Mouse (Mus musculus) liver, embryonic 12.5 days (tissue): ENCODE data around the gene Suclg2. TPM values are rescaled to one million over a fixed set of nuclear protein-coding genes. Genes with fewer than 3 reads are reported as not detected.

Experiments used
- ATAC-seq: fragments of 200-750 bp; cut with Nextera tagmentation; 2 replicates; pipeline ENCODE4 v1.8.0; 2017; ENCODE audit warnings: moderate number of reproducible peaks, mild to moderate bottlenecking, moderate library complexity
- H3K27ac ChIP-seq: fragments of 300-500 bp; sonication (generic); 2 replicates; pipeline ENCODE4 v1.5.1; 2016; ENCODE audit warnings: mild to moderate bottlenecking
- H3K27me3 ChIP-seq: fragments of 300-500 bp; sonication (generic); replicated peaks from 2 replicates; pipeline ENCODE4 v1.6.1; 2016; ENCODE audit warnings: mild to moderate bottlenecking, moderate library complexity
- H3K36me3 ChIP-seq: fragments of 300-500 bp; sonication (generic); 2 replicates; pipeline ENCODE4 v1.6.1; 2016; ENCODE audit warnings: mild to moderate bottlenecking, moderate library complexity
- H3K4me1 ChIP-seq: fragments of 300-500 bp; sonication (generic); 2 replicates; pipeline ENCODE4 v1.6.1; 2016
- H3K4me2 ChIP-seq: fragments of 300-500 bp; sonication (generic); 2 replicates; pipeline ENCODE4 v1.6.1; 2016; ENCODE audit warnings: mild to moderate bottlenecking, moderate library complexity
- H3K4me3 ChIP-seq: fragments of 300-500 bp; sonication (generic); 2 replicates; pipeline ENCODE4 v1.5.1; 2016; ENCODE audit warnings: mild to moderate bottlenecking, moderate library complexity
- H3K9ac ChIP-seq: fragments of 300-500 bp; sonication (generic); 2 replicates; pipeline ENCODE4 v1.6.1; 2016; ENCODE audit warnings: mild to moderate bottlenecking, moderate library complexity
- H3K9me3 ChIP-seq: fragments of 300-500 bp; sonication (generic); replicated peaks from 2 replicates; pipeline ENCODE4 v1.6.1; 2016; ENCODE audit warnings: mild to moderate bottlenecking, moderate library complexity
- WGBS: fragments of 180-500 bp; shearing (Covaris S2); methylation state at CpG from one replicate; pipeline ENCODE4 v1.1.7; 2016; ENCODE audit not compliant: insufficient replicate concordance; 5-methylcytosine and 5-hydroxymethylcytosine counted together
- polyA plus RNA-seq: library from polyadenylated mRNA; unstranded; fragments of >200 nt; fragmentation: Nextera tagmentation; extraction: Ambion mirVana; gene quantifications from 2 replicates; pipeline ENCODE4 v1.2.1, GENCODE M21; 2016

Gene Suclg2
- polyA plus RNA-seq, 1 experiment from 2014 or later, result 47.7 TPM

DNA sequence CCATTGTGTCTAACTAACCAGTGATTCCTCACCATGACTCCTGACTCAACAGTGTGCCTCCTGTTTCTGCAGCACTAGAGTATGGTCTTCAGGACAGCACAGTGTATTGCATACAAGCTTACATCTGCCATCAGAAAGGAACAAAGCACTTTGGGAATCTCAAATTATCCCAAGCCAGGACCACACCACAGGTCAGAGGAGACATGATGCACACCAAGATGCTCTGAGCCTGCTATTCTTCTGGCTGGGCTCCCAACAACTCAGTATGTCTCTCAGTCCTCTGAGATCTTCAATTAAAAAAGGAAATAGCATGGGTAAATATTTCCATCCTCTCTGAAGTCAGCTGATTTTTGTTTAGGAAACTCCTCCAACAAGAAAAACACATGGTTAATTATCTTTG, 172.9 kb downstream of the Suclg2 start:
- H3K4me1 ChIP-seq, result no peaks in the 10 kb centered on the region
- no peak for ATAC-seq
- no peak overlapping the region for H3K4me2 ChIP-seq
- peaks cover 10% of the 10 kb centered on the region; the same call in 1 of the 2 replicates for H3K36me3 ChIP-seq
- H3K4me3 ChIP-seq, result no peak overlapping the region
- H3K27me3 ChIP-seq, result no peaks in the 10 kb centered on the region
- H3K9ac ChIP-seq, result no peak overlapping the region
- no peaks in the 10 kb centered on the region for H3K9me3 ChIP-seq
- H3K27ac ChIP-seq, result no peak overlapping the region

DNA sequence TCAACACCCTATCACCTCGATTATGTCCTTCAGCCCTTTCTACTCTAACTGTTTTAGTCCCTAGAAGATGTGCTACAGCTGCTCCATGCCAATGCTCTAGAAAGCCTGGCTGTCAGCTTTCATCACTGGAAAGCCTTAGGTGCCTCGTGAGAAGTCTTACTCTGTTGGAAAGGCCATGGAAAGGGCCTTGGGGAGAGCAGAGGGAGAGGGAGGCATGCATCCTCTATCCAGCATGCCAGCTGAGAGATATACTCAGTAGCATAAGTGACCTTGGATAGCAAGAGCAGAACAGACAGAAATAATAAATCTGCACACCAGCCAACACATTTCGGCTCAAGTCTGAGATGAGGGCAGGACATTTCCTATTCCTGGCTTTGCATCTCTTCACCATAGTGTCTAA, 173.3 kb downstream of the Suclg2 start:
- H3K4me2 ChIP-seq, result no peak overlapping the region
- ATAC-seq, result no peak
- no peak overlapping the region for H3K4me3 ChIP-seq
- no peak overlapping the region for H3K27ac ChIP-seq
- no peaks in the 10 kb centered on the region for H3K9me3 ChIP-seq
- 76% methylated on average over 3 of the region's 3 CpGs for WGBS
- no peak overlapping the region for H3K9ac ChIP-seq
- peaks cover 10% of the 10 kb centered on the region; the same call in 1 of the 2 replicates for H3K36me3 ChIP-seq
- no peaks in the 10 kb centered on the region for H3K27me3 ChIP-seq
- H3K4me1 ChIP-seq, result no peaks in the 10 kb centered on the region

GRCm38 (mm10) chr6:95535191-95535590, 183.4 kb downstream of the Suclg2 start:
- 73% methylated on average over 3 of the region's 3 CpGs for WGBS
- Histone ChIP-seq H3K27ac (no peak overlapping the region), H3K4me2 (no peak overlapping the region), H3K27me3 (no peaks in the 10 kb centered on the region), H3K9ac (no peak overlapping the region), H3K4me3 (no peak overlapping the region), H3K36me3 (no peaks in the 10 kb centered on the region; the same call in 1 of the 2 replicates), H3K4me1 (no peaks in the 10 kb centered on the region), H3K9me3 (no peaks in the 10 kb centered on the region)
- no peak for ATAC-seq

DNA sequence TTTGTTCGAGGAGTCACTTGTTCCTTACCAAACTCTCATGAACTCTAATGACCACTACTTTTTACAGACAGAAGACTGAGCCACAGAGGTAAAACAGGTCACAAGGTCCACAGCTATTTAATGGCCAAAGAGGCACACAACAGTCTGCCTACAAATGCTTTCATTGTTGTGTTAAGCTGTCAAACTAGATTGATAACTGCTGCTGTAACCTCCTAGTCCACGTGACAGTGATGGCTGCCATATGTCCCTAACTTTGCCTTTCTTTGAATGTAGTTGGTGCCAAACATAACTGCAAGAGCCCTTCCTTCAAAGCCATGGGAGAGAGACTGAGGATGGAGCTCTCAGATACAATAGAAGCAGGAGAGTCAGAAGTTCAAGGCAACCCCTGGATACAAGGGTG, 198.8 kb downstream of the Suclg2 start:
- H3K27ac ChIP-seq, result no peak overlapping the region
- no peak overlapping the region for H3K9ac ChIP-seq
- no peak overlapping the region for H3K4me2 ChIP-seq
- H3K4me3 ChIP-seq, result no peak overlapping the region
- H3K36me3 ChIP-seq, result peaks cover 8% of the 10 kb centered on the region
- no peak for ATAC-seq
- H3K27me3 ChIP-seq, result no peaks in the 10 kb centered on the region
- H3K9me3 ChIP-seq, result no peaks in the 10 kb centered on the region
- WGBS, result 40% methylated on average over 2 of the region's 2 CpGs
- H3K4me1 ChIP-seq, result no peaks in the 10 kb centered on the region

DNA sequence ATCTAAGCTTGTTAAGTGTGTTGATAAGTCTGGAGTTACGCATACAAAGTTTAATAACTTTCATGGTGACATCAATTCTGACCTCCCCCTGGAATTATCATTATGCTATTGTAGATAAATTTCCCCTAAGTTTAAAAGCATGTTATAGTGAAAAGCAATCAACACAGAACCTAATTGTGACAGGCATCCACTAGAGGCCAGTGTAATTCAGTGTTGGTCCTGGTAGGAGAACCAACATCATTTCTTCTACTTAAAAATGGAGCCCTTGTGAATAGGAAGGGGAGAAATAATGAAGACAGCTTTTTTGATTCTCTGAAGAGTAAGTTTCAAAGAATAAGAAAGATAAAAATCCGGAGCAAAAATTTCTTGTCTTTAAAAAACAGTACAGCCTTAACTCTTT, 200.2 kb downstream of the Suclg2 start:
- Histone ChIP-seq H3K27ac (no peak overlapping the region), H3K9me3 (no peaks in the 10 kb centered on the region), H3K4me2 (no peak overlapping the region), H3K4me3 (no peak overlapping the region), H3K4me1 (no peaks in the 10 kb centered on the region), H3K27me3 (no peaks in the 10 kb centered on the region), H3K36me3 (peaks cover 8% of the 10 kb centered on the region), H3K9ac (no peak overlapping the region)
- ATAC-seq, result no peak
- WGBS, result 70% methylated on average over 2 of the region's 2 CpGs

DNA sequence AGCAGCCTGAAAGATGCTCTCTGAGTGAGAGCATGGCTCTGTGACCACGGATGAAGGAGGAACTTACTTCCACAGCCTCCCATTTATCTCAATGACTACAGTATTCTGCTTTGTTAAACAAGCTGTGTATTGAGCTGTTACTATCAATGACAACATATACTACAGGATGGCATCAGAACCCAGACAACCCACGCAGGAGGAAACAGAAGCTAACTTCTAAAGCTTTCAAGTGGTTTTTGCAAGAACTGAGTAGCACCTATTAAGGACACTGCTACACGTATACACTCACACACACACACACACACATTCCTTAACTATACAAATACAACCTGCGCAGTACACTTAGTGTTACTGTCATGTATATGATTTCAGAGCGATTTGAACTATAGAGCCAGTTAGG, 202.9 kb downstream of the Suclg2 start:
- Histone ChIP-seq H3K36me3 (peaks cover 4% of the 10 kb centered on the region; the same call in 1 of the 2 replicates), H3K4me2 (no peak overlapping the region), H3K9me3 (no peaks in the 10 kb centered on the region), H3K4me3 (no peak overlapping the region), H3K4me1 (no peaks in the 10 kb centered on the region), H3K27ac (no peak overlapping the region), H3K27me3 (no peaks in the 10 kb centered on the region), H3K9ac (no peak overlapping the region)
- no peak for ATAC-seq
- 65% methylated on average over 5 of the region's 5 CpGs for WGBS

DNA sequence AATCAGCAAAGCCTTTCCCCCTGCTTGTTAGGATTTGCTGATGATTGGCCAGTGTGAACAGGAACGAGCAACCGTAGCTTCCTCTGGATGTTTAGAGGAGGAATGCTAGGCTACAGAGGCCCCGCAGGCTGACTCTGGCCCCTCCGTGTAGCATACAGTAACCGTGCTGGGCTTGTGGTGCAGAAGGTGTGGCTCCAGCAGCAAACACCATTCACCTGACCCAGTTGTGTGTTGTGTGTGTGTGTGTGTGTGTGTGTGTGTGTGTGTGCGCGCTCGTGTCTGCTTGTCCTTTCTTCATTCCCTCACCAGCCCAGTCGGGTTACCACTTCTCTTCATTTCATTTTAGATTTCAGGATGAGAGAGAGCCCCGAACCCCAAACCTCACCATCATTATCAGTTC, 203.9 kb downstream of the Suclg2 start:
- Histone ChIP-seq H3K4me2 (no peak overlapping the region), H3K4me3 (no peak overlapping the region), H3K9me3 (no peaks in the 10 kb centered on the region), H3K36me3 (0 out of 2 replicates have a peak, but pooled peaks cover 3% of the 10 kb centered on the region), H3K27me3 (no peaks in the 10 kb centered on the region), H3K27ac (no peak overlapping the region), H3K4me1 (no peaks in the 10 kb centered on the region), H3K9ac (no peak overlapping the region)
- no peak for ATAC-seq
- WGBS, result 84% methylated on average over 10 of the region's 10 CpGs

DNA sequence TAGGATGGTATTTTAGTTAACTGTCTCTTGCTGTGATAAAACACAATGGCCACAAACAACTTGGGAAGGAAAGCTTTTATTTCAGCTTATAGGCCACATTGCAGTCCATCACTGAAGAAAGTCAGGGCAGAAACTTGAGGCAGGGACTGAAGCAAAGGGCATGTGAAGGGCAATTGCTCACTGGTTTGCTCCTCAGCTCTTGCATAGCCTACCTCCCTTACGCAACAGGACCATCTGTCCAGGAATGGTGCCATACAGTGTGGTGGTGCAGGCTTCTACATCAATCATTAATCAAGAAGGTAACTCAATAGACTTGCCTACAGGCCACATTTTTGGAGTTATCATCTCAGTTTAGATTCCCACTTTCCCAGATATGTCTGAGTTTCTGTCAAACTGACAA, 206.9 kb downstream of the Suclg2 start:
- ATAC-seq, result no peak

DNA sequence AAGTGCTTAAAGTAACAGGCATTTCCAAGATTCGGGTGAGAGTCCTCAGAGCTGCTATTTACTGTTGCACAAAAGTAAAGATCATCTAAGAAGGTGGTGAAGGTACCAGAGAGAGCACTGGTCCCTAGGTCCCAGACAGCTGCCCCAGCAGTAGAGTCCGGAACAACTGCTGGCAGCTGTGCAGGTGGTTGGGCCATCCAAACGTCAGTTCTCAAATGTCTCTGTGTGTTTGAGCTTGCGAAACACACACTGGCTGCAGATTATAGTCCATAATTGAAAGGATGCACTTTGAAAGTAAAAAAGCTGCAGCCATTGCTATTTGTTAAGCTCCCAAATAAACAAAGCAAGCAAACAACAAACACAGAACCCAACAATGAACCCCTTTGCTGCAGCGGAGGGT, 217.8 kb downstream of the Suclg2 start:
- Histone ChIP-seq H3K4me1 (no peaks in the 10 kb centered on the region), H3K27ac (no peak overlapping the region), H3K27me3 (no peaks in the 10 kb centered on the region), H3K4me3 (no peak overlapping the region), H3K36me3 (no peaks in the 10 kb centered on the region), H3K9ac (no peak overlapping the region), H3K9me3 (no peaks in the 10 kb centered on the region), H3K4me2 (no peak overlapping the region)
- WGBS, result 73% methylated on average over 5 of the region's 5 CpGs
- ATAC-seq, result no peak

More for the DNA sequence above, 206.9 kb downstream of the Suclg2 start:
- H3K36me3 ChIP-seq, result 0 out of 2 replicates have a peak, but pooled peaks cover 3% of the 10 kb centered on the region
- WGBS, result 82% methylated on average over 1 of the region's 1 CpGs
- no peak overlapping the region for H3K4me3 ChIP-seq
- H3K27me3 ChIP-seq, result no peaks in the 10 kb centered on the region
- no peak overlapping the region for H3K27ac ChIP-seq
- H3K4me1 ChIP-seq, result no peaks in the 10 kb centered on the region
- no peak overlapping the region for H3K4me2 ChIP-seq
- no peak overlapping the region for H3K9ac ChIP-seq
- H3K9me3 ChIP-seq, result no peaks in the 10 kb centered on the region

DNA sequence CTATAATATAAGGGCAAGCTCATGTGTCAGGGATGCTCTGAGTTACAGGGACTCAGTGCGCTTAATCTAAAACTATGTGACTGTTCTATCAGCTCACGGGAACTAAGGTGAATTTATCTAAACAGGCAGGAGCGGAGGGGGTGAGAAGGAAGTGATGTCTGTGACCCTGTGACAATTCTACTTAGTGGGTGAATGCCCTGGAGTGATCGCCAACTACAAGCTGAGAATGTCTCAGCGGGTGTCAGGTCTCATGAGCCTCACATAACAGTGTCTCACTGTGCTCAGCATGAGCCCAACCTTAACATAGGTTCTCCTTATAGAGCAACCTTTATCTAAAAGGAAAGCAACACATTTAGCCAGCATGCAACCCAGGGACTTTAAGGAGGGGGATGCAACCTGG, 219.0 kb downstream of the Suclg2 start:
- Histone ChIP-seq H3K4me3 (no peak overlapping the region), H3K9me3 (no peaks in the 10 kb centered on the region), H3K27me3 (no peaks in the 10 kb centered on the region), H3K9ac (no peak overlapping the region), H3K4me1 (no peaks in the 10 kb centered on the region), H3K27ac (no peak overlapping the region), H3K36me3 (peaks cover 6% of the 10 kb centered on the region; the same call in 1 of the 2 replicates), H3K4me2 (no peak overlapping the region)
- 70% methylated on average over 5 of the region's 5 CpGs for WGBS
- ATAC-seq, result no peak

- Histone ChIP-seq H3K9ac (no peak overlapping the region), H3K4me2 (no peak overlapping the region), H3K4me1 (0 out of 2 replicates have a peak, but pooled peaks cover 3% of the 10 kb centered on the region), H3K36me3 (peaks cover 13% of the 10 kb centered on the region), H3K27me3 (no peaks in the 10 kb centered on the region), H3K27ac (no peak overlapping the region), H3K4me3 (no peak overlapping the region), H3K9me3 (no peaks in the 10 kb centered on the region)
- 46% methylated on average over 8 of the region's 8 CpGs for WGBS
- ATAC-seq, result no peak
Measured at GRCm38 (mm10) chr6:95492216-95492956, 226.2 kb downstream of the Suclg2 start.

- WGBS, result 67% methylated on average over 2 of the region's 2 CpGs
- no peak overlapping the region for H3K4me3 ChIP-seq
Measured at GRCm38 (mm10) chr6:95491043-95491442, 227.6 kb downstream of the Suclg2 start.

GRCm38 (mm10) chr6:95485791-95486190, 232.8 kb downstream of the Suclg2 start:
- Histone ChIP-seq H3K9ac (no peak overlapping the region), H3K4me2 (no peak overlapping the region), H3K27ac (no peak overlapping the region), H3K36me3 (peaks cover 13% of the 10 kb centered on the region; the same call in 1 of the 2 replicates), H3K27me3 (no peaks in the 10 kb centered on the region), H3K9me3 (no peaks in the 10 kb centered on the region), H3K4me3 (no peak overlapping the region), H3K4me1 (peaks cover 7% of the 10 kb centered on the region; the same call in 1 of the 2 replicates)
- no peak for ATAC-seq
- WGBS, result 81% methylated on average over 6 of the region's 6 CpGs

More at GRCm38 (mm10) chr6:95491043-95491442, 227.6 kb downstream of the Suclg2 start:
- Histone ChIP-seq H3K9ac (no peak overlapping the region), H3K9me3 (no peaks in the 10 kb centered on the region), H3K27ac (no peak overlapping the region), H3K36me3 (peaks cover 13% of the 10 kb centered on the region), H3K4me2 (no peak overlapping the region), H3K27me3 (no peaks in the 10 kb centered on the region), H3K4me1 (0 out of 2 replicates have a peak, but pooled peaks cover 3% of the 10 kb centered on the region)
- ATAC-seq, result no peak
